Mouse (Mus musculus) stomach, postnatal 0 days (tissue): ENCODE results near the gene Rnls. TPM values are rescaled to one million over a fixed set of nuclear protein-coding genes. Genes with fewer than 3 reads are reported as not detected.

ENCODE experiments used
- ATAC-seq: fragments of 200-750 bp; cut with Nextera tagmentation; 2 replicates; pipeline ENCODE4 v1.8.0; 2017; ENCODE audit not compliant: low FRiP score, low TSS enrichment
- DNase-seq: peaks from one replicate; pipeline ENCODE4 v3.0.0-alpha.2; 2016; ENCODE audit warnings: low spot score
- H3K27ac ChIP-seq: fragments of 300-500 bp; sonication (generic); replicated peaks from 2 replicates; pipeline ENCODE4 v1.5.1; 2014; ENCODE audit warnings: mild to moderate bottlenecking, control low read depth
- H3K27me3 ChIP-seq: fragments of 300-500 bp; sonication (generic); 2 replicates; pipeline ENCODE4 v1.6.1; 2014; ENCODE audit warnings: low read length; ENCODE audit not compliant: control insufficient read depth, insufficient read depth
- H3K36me3 ChIP-seq: fragments of 300-500 bp; sonication (generic); 2 replicates; pipeline ENCODE4 v1.6.1; 2014; ENCODE audit warnings: low read length, mixed read lengths; ENCODE audit not compliant: control insufficient read depth, insufficient read depth
- H3K4me1 ChIP-seq: fragments of 300-500 bp; sonication (generic); replicated peaks from 2 replicates; pipeline ENCODE4 v1.6.1; 2014; ENCODE audit warnings: antibody characterized with exemption; ENCODE audit not compliant: control insufficient read depth, insufficient read depth
- H3K4me2 ChIP-seq: fragments of 300-500 bp; sonication (generic); replicated peaks from 2 replicates; pipeline ENCODE4 v1.6.1; 2014; ENCODE audit warnings: low read depth, mild to moderate bottlenecking, control low read depth, moderate library complexity
- H3K4me3 ChIP-seq: fragments of 300-500 bp; sonication (generic); 2 replicates; pipeline ENCODE4 v1.5.1; 2014; ENCODE audit warnings: low read depth, low read length, control low read depth
- H3K9ac ChIP-seq: fragments of 300-500 bp; sonication (generic); 2 replicates; pipeline ENCODE4 v1.6.1; 2014; ENCODE audit warnings: mild to moderate bottlenecking, low read length, control low read depth, mixed read lengths
- H3K9me3 ChIP-seq: fragments of 300-500 bp; sonication (generic); 2 replicates; pipeline ENCODE4 v1.6.1; 2016; ENCODE audit warnings: low read length; ENCODE audit not compliant: control insufficient read depth
- CTCF ChIP-seq: IDR thresholded peaks from 2 replicates; pipeline ENCODE4 v1.5.1; 2016; ENCODE audit warnings: antibody characterized with exemption, low read depth, mild to moderate bottlenecking, moderate library complexity
- EP300 ChIP-seq: optimal IDR thresholded peaks from 2 replicates; pipeline ENCODE3; 2016; ENCODE audit warnings: antibody characterized with exemption
- WGBS: fragments of 180-500 bp; shearing (Covaris S2); extraction: QIAGEN DNeasy Blood & Tissue Kit; methylation state at CpG from one replicate; pipeline ENCODE4 v1.1.7; 2014; 5-methylcytosine and 5-hydroxymethylcytosine counted together
- polyA plus RNA-seq: library from polyadenylated mRNA; unstranded; fragments of >200 nt; fragmentation: Nextera tagmentation; extraction: Ambion mirVana; gene quantifications from 2 replicates; pipeline ENCODE4 v1.2.1, GENCODE M21; 2015

Rnls gene
- polyA plus RNA-seq, 1 experiment from 2014 or later = 5.2 TPM

DNA sequence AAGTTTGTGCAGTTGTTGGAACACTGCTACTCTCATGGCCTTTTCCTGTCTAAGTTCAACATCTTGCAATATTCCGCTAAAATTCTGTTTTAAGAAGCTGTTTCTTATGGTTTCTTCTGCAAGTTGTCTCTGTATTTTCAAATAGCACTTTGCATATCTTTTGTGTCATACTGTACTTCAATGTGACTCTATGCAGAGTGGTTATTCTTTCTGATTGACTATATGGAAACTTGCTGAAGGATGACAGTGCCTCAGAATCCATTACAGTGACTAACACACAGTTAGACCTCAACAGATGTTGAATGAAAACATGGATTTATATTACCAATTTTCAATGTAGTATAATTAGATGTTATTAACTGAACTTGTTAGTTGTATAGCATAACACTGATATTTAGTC is 232.9 kb downstream of the Rnls start:
- TF ChIP-seq EP300 (no peak), CTCF (no peak)
- WGBS = 93% methylated on average over 1 of the region's 1 CpGs

GRCm38 (mm10) chr19:33158234-33158633 is 233.9 kb downstream of the Rnls start:
- Histone ChIP-seq H3K9me3 (no peaks in the 10 kb centered on the region), H3K9ac (no peak overlapping the region), H3K27ac (no peak overlapping the region), H3K4me2 (no peak overlapping the region), H3K36me3 (no peaks in the 10 kb centered on the region), H3K27me3 (no peaks in the 10 kb centered on the region), H3K4me3 (no peak overlapping the region), H3K4me1 (no peaks in the 10 kb centered on the region)
- TF ChIP-seq EP300 (no peak), CTCF (no peak)
- DNase-seq = no peak
- WGBS = 81% methylated on average over 2 of the region's 2 CpGs
- no peak for ATAC-seq

More for the DNA sequence above, 232.9 kb downstream of the Rnls start:
- H3K27ac ChIP-seq = no peak overlapping the region
- no peak overlapping the region for H3K4me3 ChIP-seq
- no peaks in the 10 kb centered on the region for H3K9me3 ChIP-seq
- DNase-seq = no peak
- no peak for ATAC-seq
- no peaks in the 10 kb centered on the region for H3K36me3 ChIP-seq
- no peaks in the 10 kb centered on the region for H3K27me3 ChIP-seq
- H3K4me2 ChIP-seq = no peak overlapping the region
- H3K9ac ChIP-seq = no peak overlapping the region
- H3K4me1 ChIP-seq = no peaks in the 10 kb centered on the region

- Histone ChIP-seq H3K9ac (no peak overlapping the region), H3K4me3 (no peak overlapping the region), H3K27me3 (no peaks in the 10 kb centered on the region), H3K4me1 (no peaks in the 10 kb centered on the region), H3K36me3 (no peaks in the 10 kb centered on the region), H3K27ac (no peak overlapping the region), H3K4me2 (no peak overlapping the region), H3K9me3 (no peaks in the 10 kb centered on the region)
- no peak for TF ChIP-seq CTCF
- TF ChIP-seq EP300 = no peak
- 74% methylated on average over 3 of the region's 3 CpGs for WGBS
- no peak for DNase-seq
- no peak for ATAC-seq
Observed at GRCm38 (mm10) chr19:33148411-33148810, 243.7 kb downstream of the Rnls start.

DNA sequence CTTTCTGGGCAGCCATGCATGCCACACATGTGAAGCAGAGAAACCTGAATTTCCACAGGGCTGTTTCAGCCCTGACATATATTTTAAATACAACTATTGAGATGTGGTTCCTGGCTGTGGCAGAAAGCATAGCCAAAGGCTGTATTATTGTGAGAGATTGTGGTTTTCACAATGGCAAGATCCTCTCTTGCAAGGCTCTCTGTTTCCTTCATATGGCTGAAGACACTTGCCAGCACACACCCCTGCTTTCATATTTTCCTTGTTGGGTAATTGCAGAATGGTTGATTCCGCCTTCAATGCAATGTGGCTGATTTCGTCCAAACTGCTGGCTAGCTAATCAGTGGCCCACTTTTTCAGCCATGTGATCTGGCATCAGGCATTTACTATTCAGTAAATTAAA is 248.9 kb downstream of the Rnls start:
- Histone ChIP-seq H3K9me3 (no peaks in the 10 kb centered on the region), H3K27me3 (no peaks in the 10 kb centered on the region), H3K4me3 (no peak overlapping the region), H3K4me1 (no peaks in the 10 kb centered on the region), H3K27ac (no peak overlapping the region), H3K36me3 (no peaks in the 10 kb centered on the region), H3K9ac (no peak overlapping the region), H3K4me2 (no peak overlapping the region)
- TF ChIP-seq EP300 (no peak), CTCF (no peak)
- WGBS = 89% methylated on average over 2 of the region's 2 CpGs
- ATAC-seq (no peak), DNase-seq (no peak)

DNA sequence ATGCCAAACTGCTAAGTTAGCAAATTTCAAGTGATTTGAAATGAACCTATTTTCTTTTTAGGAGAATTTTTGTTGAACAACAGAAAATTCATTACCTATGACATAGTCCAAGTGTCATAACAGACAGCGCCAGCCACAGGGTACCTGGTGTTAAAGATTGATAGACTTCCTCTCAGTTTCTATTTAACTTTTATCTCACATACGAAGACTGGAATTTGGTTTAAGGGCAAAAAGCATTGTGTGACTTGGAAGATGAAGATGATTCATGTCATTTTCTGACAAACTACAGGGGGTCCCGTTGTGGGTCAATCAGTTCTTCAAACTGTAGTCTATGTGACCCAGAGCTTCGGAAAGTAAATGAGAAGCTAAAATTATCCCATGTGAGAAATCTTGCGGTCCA is 254.8 kb downstream of the Rnls start:
- Histone ChIP-seq H3K27ac (no peak overlapping the region), H3K27me3 (no peaks in the 10 kb centered on the region), H3K4me3 (no peak overlapping the region), H3K4me2 (no peak overlapping the region), H3K9me3 (no peaks in the 10 kb centered on the region), H3K36me3 (no peaks in the 10 kb centered on the region), H3K4me1 (no peaks in the 10 kb centered on the region), H3K9ac (no peak overlapping the region)
- 80% methylated on average over 5 of the region's 5 CpGs for WGBS
- no peak for DNase-seq
- ATAC-seq = no peak
- no peak for TF ChIP-seq CTCF
- no peak for TF ChIP-seq EP300

DNA sequence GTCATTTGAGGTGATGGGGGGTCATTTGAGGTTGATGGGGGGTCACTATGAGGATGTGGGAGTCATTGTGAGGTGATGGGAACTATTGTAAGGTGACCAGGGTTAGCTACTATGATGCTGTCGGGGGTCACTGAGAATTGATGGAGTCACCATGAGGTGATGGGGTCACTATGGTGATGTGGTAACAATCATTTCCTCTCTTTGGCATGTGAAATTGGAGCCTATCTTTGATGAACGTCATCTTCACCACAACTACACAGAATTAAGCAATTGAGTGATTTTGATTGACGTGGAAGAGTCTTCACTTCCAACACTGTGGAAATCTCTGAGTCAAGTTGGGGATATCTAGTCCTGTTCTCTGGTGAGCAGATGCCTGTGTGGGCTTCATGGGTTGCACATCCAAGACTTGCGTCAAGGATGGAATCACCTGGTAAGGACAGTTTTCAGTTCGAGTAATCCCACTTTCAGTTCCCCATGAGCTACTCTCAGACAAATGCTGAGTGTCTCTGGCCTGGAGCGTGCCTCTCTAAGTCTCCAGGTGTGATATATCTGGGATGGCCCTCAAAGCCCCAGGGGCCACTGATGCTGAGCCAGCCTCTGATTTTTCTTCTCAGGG is 269.4 kb downstream of the Rnls start:
- 88% methylated on average over 6 of the region's 6 CpGs for WGBS
- no peaks in the 10 kb centered on the region for H3K36me3 ChIP-seq
- no peak overlapping the region for H3K27ac ChIP-seq
- ATAC-seq (no peak), DNase-seq (no peak)
- no peak for TF ChIP-seq EP300
- TF ChIP-seq CTCF = no peak
- no peaks in the 10 kb centered on the region for H3K27me3 ChIP-seq
- H3K9ac ChIP-seq = no peak overlapping the region
- no peak overlapping the region for H3K4me3 ChIP-seq
- H3K4me2 ChIP-seq = no peak overlapping the region
- H3K9me3 ChIP-seq = no peaks in the 10 kb centered on the region
- no peaks in the 10 kb centered on the region for H3K4me1 ChIP-seq
